Mouse (Mus musculus): ENCODE measurements around the gene Ttc24. TPM values are rescaled to one million over a fixed set of nuclear protein-coding genes. Genes with fewer than 3 reads are reported as not detected.

Ttc24 gene
- polyA plus RNA-seq, 1 experiment from 2014 or later = not detected

GRCm38 (mm10) chr3:88071783-88072182 lies 6.3 kb downstream of the Ttc24 start:
- WGBS = 0% methylated on average over 5 of the region's 5 CpGs
- Histone ChIP-seq H3K4me2 (ENCODE audit: low read length) (no peak overlapping the region), H3K9me3 (ENCODE audit: control insufficient read depth, low read length) (no peaks in the 10 kb centered on the region), H3K9ac (replicated peaks; ENCODE audit: low read length) (no peak overlapping the region), H3K36me3 (ENCODE audit: control insufficient read depth, insufficient read depth, low read length) (no peaks in the 10 kb centered on the region), H3K27me3 (ENCODE audit: control insufficient read depth, insufficient read depth, low read length) (no peaks in the 10 kb centered on the region), H3K4me3 (replicated peaks; ENCODE audit: low read depth, low read length) (no peak overlapping the region), H3K27ac (replicated peaks; ENCODE audit: low read depth, low read length) (no peak overlapping the region), H3K4me1 (ENCODE audit: control insufficient read depth, insufficient read depth, low read length) (no peaks in the 10 kb centered on the region)
- ATAC-seq (ENCODE audit: low FRiP score, low TSS enrichment) (peak; percentile 48; the same call in 1 of the 2 replicates), DNase-seq (peak; percentile 91)

- no peak overlapping the region for H3K9ac ChIP-seq (replicated peaks; ENCODE audit: low read length)
- no peaks in the 10 kb centered on the region for H3K36me3 ChIP-seq (ENCODE audit: control insufficient read depth, insufficient read depth, low read length)
- H3K27ac ChIP-seq (replicated peaks; ENCODE audit: low read depth, low read length) = no peak overlapping the region
- H3K4me3 ChIP-seq (replicated peaks; ENCODE audit: low read depth, low read length) = no peak overlapping the region
- no peaks in the 10 kb centered on the region for H3K4me1 ChIP-seq (ENCODE audit: control insufficient read depth, insufficient read depth, low read length)
- H3K9me3 ChIP-seq (ENCODE audit: control insufficient read depth, low read length) = no peaks in the 10 kb centered on the region
- WGBS = 48% methylated on average over 2 of the region's 2 CpGs
- ATAC-seq (ENCODE audit: low FRiP score, low TSS enrichment) (no peak), DNase-seq (peak; percentile 35)
- no peak overlapping the region for H3K4me2 ChIP-seq (ENCODE audit: low read length)
- no peaks in the 10 kb centered on the region for H3K27me3 ChIP-seq (ENCODE audit: control insufficient read depth, insufficient read depth, low read length)
Measured at GRCm38 (mm10) chr3:88068386-88068785, 9.7 kb downstream of the Ttc24 start.

GRCm38 (mm10) chr3:88057902-88058696 lies 20.0 kb downstream of the Ttc24 start, which contains the start of gene Naxe:
Gene Naxe, minus strand, starts transcription at chr3:88058495.
- peak; percentile 91 for ATAC-seq (ENCODE audit: low FRiP score, low TSS enrichment)
- peak; percentile 95 for DNase-seq
- Histone ChIP-seq H3K9ac (replicated peaks; ENCODE audit: low read length) (peak within 1 kb of the TSS; percentile 91), H3K36me3 (ENCODE audit: control insufficient read depth, insufficient read depth, low read length) (peaks cover 30% of the 10 kb centered on the region), H3K4me3 (replicated peaks; ENCODE audit: low read depth, low read length) (peak within 1 kb of the TSS; percentile 97), H3K9me3 (ENCODE audit: control insufficient read depth, low read length) (no peaks in the 10 kb centered on the region), H3K27ac (replicated peaks; ENCODE audit: low read depth, low read length) (peak within 1 kb of the TSS; percentile 70), H3K4me2 (ENCODE audit: low read length) (peak within 1 kb of the TSS; percentile 93), H3K27me3 (ENCODE audit: control insufficient read depth, insufficient read depth, low read length) (no peaks in the 10 kb centered on the region), H3K4me1 (ENCODE audit: control insufficient read depth, insufficient read depth, low read length) (peaks cover 10% of the 10 kb centered on the region)
- whole genome bisulfite sequencing = 1% methylated on average over 60 of the region's 60 CpGs

GRCm38 (mm10) chr3:88057030-88057429 lies 21.1 kb downstream of the Ttc24 start:
- peak overlapping the region; percentile 93 for H3K4me2 ChIP-seq (ENCODE audit: low read length)
- no peaks in the 10 kb centered on the region for H3K9me3 ChIP-seq (ENCODE audit: control insufficient read depth, low read length)
- no peak overlapping the region for H3K9ac ChIP-seq (replicated peaks; ENCODE audit: low read length)
- peaks cover 40% of the 10 kb centered on the region for H3K36me3 ChIP-seq (ENCODE audit: control insufficient read depth, insufficient read depth, low read length)
- 88% methylated on average over 6 of the region's 6 CpGs for WGBS
- H3K4me1 ChIP-seq (ENCODE audit: control insufficient read depth, insufficient read depth, low read length) = peaks cover 10% of the 10 kb centered on the region
- ATAC-seq (ENCODE audit: low FRiP score, low TSS enrichment) (no peak), DNase-seq (no peak)
- no peak overlapping the region for H3K27ac ChIP-seq (replicated peaks; ENCODE audit: low read depth, low read length)
- peak overlapping the region; percentile 97 for H3K4me3 ChIP-seq (replicated peaks; ENCODE audit: low read depth, low read length)
- no peaks in the 10 kb centered on the region for H3K27me3 ChIP-seq (ENCODE audit: control insufficient read depth, insufficient read depth, low read length)

- Histone ChIP-seq H3K36me3 (ENCODE audit: control insufficient read depth, insufficient read depth, low read length) (peaks cover 30% of the 10 kb centered on the region), H3K27me3 (ENCODE audit: control insufficient read depth, insufficient read depth, low read length) (no peaks in the 10 kb centered on the region), H3K4me2 (ENCODE audit: low read length) (no peak overlapping the region), H3K9ac (replicated peaks; ENCODE audit: low read length) (no peak overlapping the region), H3K9me3 (ENCODE audit: control insufficient read depth, low read length) (no peaks in the 10 kb centered on the region), H3K4me1 (ENCODE audit: control insufficient read depth, insufficient read depth, low read length) (no peaks in the 10 kb centered on the region), H3K27ac (replicated peaks; ENCODE audit: low read depth, low read length) (no peak overlapping the region), H3K4me3 (replicated peaks; ENCODE audit: low read depth, low read length) (no peak overlapping the region)
- 96% methylated on average over 3 of the region's 3 CpGs for WGBS
- DNase-seq = no peak
- no peak for ATAC-seq (ENCODE audit: low FRiP score, low TSS enrichment)
Measured at GRCm38 (mm10) chr3:88049532-88049931, 28.6 kb downstream of the Ttc24 start.

- ATAC-seq (ENCODE audit: low FRiP score, low TSS enrichment) = peak; percentile 77; the same call in 1 of the 2 replicates
- no peak within 1 kb of the TSS for H3K27ac ChIP-seq (replicated peaks; ENCODE audit: low read depth, low read length)
- no peaks in the 10 kb centered on the region for H3K36me3 ChIP-seq (ENCODE audit: control insufficient read depth, insufficient read depth, low read length)
- WGBS = 10% methylated on average over 36 of the region's 36 CpGs
- DNase-seq = peak; percentile 98
- peak within 1 kb of the TSS; percentile 61 for H3K4me2 ChIP-seq (ENCODE audit: low read length)
- peak within 1 kb of the TSS; percentile 38 for H3K9ac ChIP-seq (replicated peaks; ENCODE audit: low read length)
- H3K4me3 ChIP-seq (replicated peaks; ENCODE audit: low read depth, low read length) = peak within 1 kb of the TSS; percentile 63
- no peaks in the 10 kb centered on the region for H3K9me3 ChIP-seq (ENCODE audit: control insufficient read depth, low read length)
- H3K4me1 ChIP-seq (ENCODE audit: control insufficient read depth, insufficient read depth, low read length) = peaks cover 9% of the 10 kb centered on the region
- no peaks in the 10 kb centered on the region for H3K27me3 ChIP-seq (ENCODE audit: control insufficient read depth, insufficient read depth, low read length)
Measured at GRCm38 (mm10) chr3:88042661-88043421, 35.3 kb downstream of the Ttc24 start, which contains the start of gene Gpatch4. Gene Gpatch4, plus strand, starts transcription at chr3:88043108.

- Histone ChIP-seq H3K4me1 (ENCODE audit: control insufficient read depth, insufficient read depth, low read length) (no peaks in the 10 kb centered on the region), H3K4me3 (replicated peaks; ENCODE audit: low read depth, low read length) (no peak overlapping the region), H3K27me3 (ENCODE audit: control insufficient read depth, insufficient read depth, low read length) (no peaks in the 10 kb centered on the region), H3K27ac (replicated peaks; ENCODE audit: low read depth, low read length) (no peak overlapping the region), H3K4me2 (ENCODE audit: low read length) (no peak overlapping the region), H3K36me3 (ENCODE audit: control insufficient read depth, insufficient read depth, low read length) (no peaks in the 10 kb centered on the region), H3K9ac (replicated peaks; ENCODE audit: low read length) (no peak overlapping the region), H3K9me3 (ENCODE audit: control insufficient read depth, low read length) (no peaks in the 10 kb centered on the region)
- no peak for ATAC-seq (ENCODE audit: low FRiP score, low TSS enrichment)
- WGBS = 69% methylated on average over 1 of the region's 1 CpGs
- no peak for DNase-seq
Measured at GRCm38 (mm10) chr3:88035561-88036293, 42.4 kb downstream of the Ttc24 start.

GRCm38 (mm10) chr3:88033506-88033905 lies 44.6 kb downstream of the Ttc24 start:
- ATAC-seq (ENCODE audit: low FRiP score, low TSS enrichment) (no peak), DNase-seq (no peak)
- WGBS = 77% methylated on average over 5 of the region's 5 CpGs
- H3K36me3 ChIP-seq (ENCODE audit: control insufficient read depth, insufficient read depth, low read length) = no peaks in the 10 kb centered on the region
- no peaks in the 10 kb centered on the region for H3K27me3 ChIP-seq (ENCODE audit: control insufficient read depth, insufficient read depth, low read length)
- no peak overlapping the region for H3K4me2 ChIP-seq (ENCODE audit: low read length)
- no peak overlapping the region for H3K9ac ChIP-seq (replicated peaks; ENCODE audit: low read length)
- no peaks in the 10 kb centered on the region for H3K4me1 ChIP-seq (ENCODE audit: control insufficient read depth, insufficient read depth, low read length)
- H3K4me3 ChIP-seq (replicated peaks; ENCODE audit: low read depth, low read length) = no peak overlapping the region
- H3K27ac ChIP-seq (replicated peaks; ENCODE audit: low read depth, low read length) = no peak overlapping the region
- H3K9me3 ChIP-seq (ENCODE audit: control insufficient read depth, low read length) = no peaks in the 10 kb centered on the region
